Mouse (Mus musculus) limb, embryonic 14.5 days (tissue): Measurements from ENCODE around the gene Grid1. TPM values are rescaled to one million over a fixed set of nuclear protein-coding genes. Genes with fewer than 3 reads are reported as not detected.

Experiments
- ATAC-seq: fragments of 200-750 bp; cut with Nextera tagmentation; 2 replicates; pipeline ENCODE4 v1.8.0; 2017; ENCODE audit warnings: low read depth, moderate number of reproducible peaks, moderate TSS enrichment; ENCODE audit not compliant: low FRiP score
- DNase-seq: peaks from one replicate; pipeline ENCODE4 v3.0.0-alpha.2; 2015; ENCODE audit warnings: low spot score
- H3K27ac ChIP-seq: fragments of 300-500 bp; sonication (generic); replicated peaks from 2 replicates; pipeline ENCODE4 v1.5.1; 2014; ENCODE audit warnings: low read depth, mild to moderate bottlenecking, low read length, moderate library complexity, mixed read lengths
- H3K27me3 ChIP-seq: fragments of 300-500 bp; sonication (generic); 2 replicates; pipeline ENCODE4 v1.6.1; 2014; ENCODE audit warnings: low read length, mixed read lengths; ENCODE audit not compliant: control insufficient read depth, insufficient read depth
- H3K36me3 ChIP-seq: fragments of 300-500 bp; sonication (generic); 2 replicates; pipeline ENCODE4 v1.6.1; 2014; ENCODE audit warnings: mild to moderate bottlenecking, low read length, moderate library complexity, mixed read lengths; ENCODE audit not compliant: control insufficient read depth, insufficient read depth
- H3K4me1 ChIP-seq: fragments of 300-500 bp; sonication (generic); 2 replicates; pipeline ENCODE4 v1.6.1; 2014; ENCODE audit warnings: antibody characterized with exemption, low read length, mixed read lengths; ENCODE audit not compliant: control insufficient read depth, insufficient read depth
- H3K4me2 ChIP-seq: fragments of 300-500 bp; sonication (generic); replicated peaks from 2 replicates; pipeline ENCODE4 v1.6.1; 2014; ENCODE audit warnings: low read depth, mild to moderate bottlenecking, low read length, moderate library complexity; ENCODE audit not compliant: severe bottlenecking
- H3K4me3 ChIP-seq: fragments of 300-500 bp; sonication (generic); replicated peaks from 2 replicates; pipeline ENCODE4 v1.5.1; 2014; ENCODE audit warnings: low read length
- H3K9ac ChIP-seq: fragments of 300-500 bp; sonication (generic); 2 replicates; pipeline ENCODE4 v1.6.1; 2014; ENCODE audit warnings: mild to moderate bottlenecking, low read depth, low read length, moderate library complexity; ENCODE audit not compliant: severe bottlenecking
- H3K9me3 ChIP-seq: fragments of 300-500 bp; sonication (generic); 2 replicates; pipeline ENCODE4 v1.6.1; 2016; ENCODE audit warnings: low read length; ENCODE audit not compliant: control insufficient read depth
- POLR2A ChIP-seq: fragments of 200-500 bp; IDR thresholded peaks from 2 replicates; pipeline ENCODE4 v1.8.0; 2012; ENCODE audit warnings: inconsistent platforms, mild to moderate bottlenecking, moderate library complexity, borderline replicate concordance; ENCODE audit not compliant: insufficient read depth, insufficient read length; ENCODE audit errors: extremely low read depth
- WGBS: fragments of 180-500 bp; shearing (Covaris S2); extraction: QIAGEN DNeasy Blood & Tissue Kit; methylation state at CpG from one replicate; pipeline ENCODE4 v1.1.7; 2014; 5-methylcytosine and 5-hydroxymethylcytosine counted together
- polyA plus RNA-seq, 2 experiments: library from polyadenylated mRNA; depleted of rRNA in 1 of 2; stranded (reverse) in 1 of 2; unstranded in 1 of 2; fragments of >200 nt; fragmentation: Nextera tagmentation in 1 of 2; extraction: Ambion mirVana in 1 of 2; gene quantifications; 2 replicates each; pipeline versions ENCODE4 v1.2.1 to v1.2.3; 2012 to 2014

Grid1 gene
- polyA plus RNA-seq, 2 experiments = 0.87 to 2.0 TPM

- 54% methylated on average over 1 of the region's 1 CpGs for WGBS
- H3K27ac ChIP-seq = no peak overlapping the region
- no peak for TF ChIP-seq POLR2A
- ATAC-seq (no peak), DNase-seq (no peak)
- H3K9ac ChIP-seq = no peak overlapping the region
- H3K36me3 ChIP-seq = no peaks in the 10 kb centered on the region
- no peaks in the 10 kb centered on the region for H3K27me3 ChIP-seq
- no peaks in the 10 kb centered on the region for H3K4me1 ChIP-seq
- no peak overlapping the region for H3K4me3 ChIP-seq
- H3K9me3 ChIP-seq = no peaks in the 10 kb centered on the region
- H3K4me2 ChIP-seq = no peak overlapping the region
These were observed 97.2 kb downstream of the Grid1 start for GRCm38 (mm10) chr14:34917111-34917510.

- no peaks in the 10 kb centered on the region for H3K9me3 ChIP-seq
- H3K9ac ChIP-seq = no peak overlapping the region
- no peak for TF ChIP-seq POLR2A
- no peak overlapping the region for H3K4me3 ChIP-seq
- no peak for ATAC-seq
- no peaks in the 10 kb centered on the region for H3K36me3 ChIP-seq
- no peaks in the 10 kb centered on the region for H3K27me3 ChIP-seq
- H3K4me1 ChIP-seq = no peaks in the 10 kb centered on the region
- H3K27ac ChIP-seq = no peak overlapping the region
- 83% methylated on average over 6 of the region's 6 CpGs for WGBS
- DNase-seq = no peak
- no peak overlapping the region for H3K4me2 ChIP-seq
These were observed 99.3 kb downstream of the Grid1 start for GRCm38 (mm10) chr14:34919221-34919620.

- whole genome bisulfite sequencing = 73% methylated on average over 9 of the region's 9 CpGs
- H3K9ac ChIP-seq = no peak overlapping the region
- no peak for DNase-seq
- no peak overlapping the region for H3K4me2 ChIP-seq
- H3K36me3 ChIP-seq = no peaks in the 10 kb centered on the region
- no peak overlapping the region for H3K27ac ChIP-seq
- H3K27me3 ChIP-seq = no peaks in the 10 kb centered on the region
- ATAC-seq = no peak
- H3K4me3 ChIP-seq = no peak overlapping the region
- no peaks in the 10 kb centered on the region for H3K9me3 ChIP-seq
- TF ChIP-seq POLR2A = no peak
- H3K4me1 ChIP-seq = no peaks in the 10 kb centered on the region
These were observed 101.4 kb downstream of the Grid1 start for GRCm38 (mm10) chr14:34921265-34921664.

GRCm38 (mm10) chr14:34925021-34925420, 105.1 kb downstream of the Grid1 start:
- Histone ChIP-seq H3K4me2 (no peak overlapping the region), H3K9ac (no peak overlapping the region), H3K4me3 (no peak overlapping the region), H3K9me3 (no peaks in the 10 kb centered on the region), H3K4me1 (no peaks in the 10 kb centered on the region), H3K36me3 (no peaks in the 10 kb centered on the region), H3K27ac (no peak overlapping the region), H3K27me3 (no peaks in the 10 kb centered on the region)
- 63% methylated on average over 5 of the region's 5 CpGs for WGBS
- ATAC-seq (no peak), DNase-seq (no peak)
- no peak for TF ChIP-seq POLR2A

GRCm38 (mm10) chr14:34930040-34930719, 110.3 kb downstream of the Grid1 start:
- no peaks in the 10 kb centered on the region for H3K4me1 ChIP-seq
- H3K9me3 ChIP-seq = no peaks in the 10 kb centered on the region
- no peak overlapping the region for H3K27ac ChIP-seq
- H3K9ac ChIP-seq = no peak overlapping the region
- DNase-seq (no peak), ATAC-seq (no peak)
- H3K36me3 ChIP-seq = no peaks in the 10 kb centered on the region
- TF ChIP-seq POLR2A = no peak
- WGBS = 83% methylated on average over 8 of the region's 8 CpGs
- H3K27me3 ChIP-seq = no peaks in the 10 kb centered on the region
- H3K4me3 ChIP-seq = no peak overlapping the region
- H3K4me2 ChIP-seq = no peak overlapping the region
